Mouse (Mus musculus) neural tube, embryonic 14.5 days (tissue): ENCODE measurements at regions not wholly inside any gene's neighbourhood (a gene's known extent, or its start where the extent isn't known, plus 50 kb on each side); places are given as distances from the start of the nearest gene placed in this dataset.

Source experiments
- ATAC-seq: fragments of 200-750 bp; cut with Nextera tagmentation; 2 replicates; pipeline ENCODE4 v1.8.0; 2017; ENCODE audit warnings: low read depth, mild to moderate bottlenecking, moderate TSS enrichment, moderate library complexity
- H3K27ac ChIP-seq: fragments of 300-500 bp; sonication (generic); 2 replicates; pipeline ENCODE4 v1.5.1; 2014; ENCODE audit warnings: low read depth, mild to moderate bottlenecking, control low read depth, low read length, moderate library complexity, mixed read lengths
- H3K27me3 ChIP-seq: fragments of 300-500 bp; sonication (generic); 2 replicates; pipeline ENCODE4 v1.6.1; 2014; ENCODE audit warnings: low read length; ENCODE audit not compliant: control insufficient read depth, insufficient read depth
- H3K36me3 ChIP-seq: fragments of 300-500 bp; sonication (generic); 2 replicates; pipeline ENCODE4 v1.6.1; 2014; ENCODE audit warnings: low read length, mixed read lengths; ENCODE audit not compliant: control insufficient read depth, insufficient read depth
- H3K4me1 ChIP-seq: fragments of 300-500 bp; sonication (generic); 2 replicates; pipeline ENCODE4 v1.6.1; 2014; ENCODE audit warnings: low read length; ENCODE audit not compliant: control insufficient read depth, insufficient read depth
- H3K4me2 ChIP-seq: fragments of 300-500 bp; sonication (generic); 2 replicates; pipeline ENCODE4 v1.6.1; 2014; ENCODE audit warnings: mild to moderate bottlenecking, low read depth, low read length, control low read depth
- H3K4me3 ChIP-seq: fragments of 300-500 bp; sonication (generic); 2 replicates; pipeline ENCODE4 v1.5.1; 2014; ENCODE audit warnings: low read depth, low read length, control low read depth, mixed read lengths
- H3K9ac ChIP-seq: fragments of 300-500 bp; sonication (generic); replicated peaks from 2 replicates; pipeline ENCODE4 v1.6.1; 2014; ENCODE audit warnings: low read depth, mild to moderate bottlenecking, control low read depth, low read length, mixed read lengths
- H3K9me3 ChIP-seq: fragments of 300-500 bp; sonication (generic); 2 replicates; pipeline ENCODE4 v1.6.1; 2016; ENCODE audit warnings: low read length; ENCODE audit not compliant: control insufficient read depth
- WGBS: fragments of 180-500 bp; shearing (Covaris S2); extraction: QIAGEN DNeasy Blood & Tissue Kit; methylation state at CpG from one replicate; pipeline ENCODE4 v1.1.7; 2014; 5-methylcytosine and 5-hydroxymethylcytosine counted together

DNA sequence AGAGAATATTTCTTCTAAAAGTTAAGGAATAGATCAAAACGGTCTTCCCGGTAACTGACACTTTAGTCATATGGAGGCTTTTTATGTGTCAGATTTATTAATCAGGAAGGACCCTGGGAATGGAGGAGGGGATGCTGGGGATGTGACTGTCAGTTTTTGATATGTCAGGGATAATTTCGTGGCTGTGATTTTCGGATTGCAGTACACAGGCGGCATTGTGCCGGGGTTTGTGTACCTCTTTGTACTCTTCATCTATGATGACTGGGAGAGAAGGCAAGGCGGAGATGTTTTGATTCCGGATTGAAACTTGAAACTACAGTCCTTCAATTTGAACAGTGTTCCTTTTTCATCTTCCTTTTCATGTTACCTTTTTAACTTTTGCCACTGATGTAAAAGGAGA lies 344.2 kb downstream of the Mdfic start:
- Histone ChIP-seq H3K9ac (no peak overlapping the region), H3K9me3 (no peaks in the 10 kb centered on the region), H3K27ac (no peak overlapping the region), H3K27me3 (no peaks in the 10 kb centered on the region), H3K36me3 (no peaks in the 10 kb centered on the region), H3K4me3 (no peak overlapping the region), H3K4me1 (no peaks in the 10 kb centered on the region), H3K4me2 (no peak overlapping the region)
- 65% methylated on average over 8 of the region's 8 CpGs for WGBS
- ATAC-seq: no peak

- Histone ChIP-seq H3K27ac (no peak overlapping the region), H3K9ac (no peak overlapping the region), H3K4me2 (no peak overlapping the region), H3K9me3 (no peaks in the 10 kb centered on the region), H3K27me3 (no peaks in the 10 kb centered on the region), H3K4me3 (no peak overlapping the region), H3K4me1 (no peaks in the 10 kb centered on the region), H3K36me3 (no peaks in the 10 kb centered on the region)
- 78% methylated on average over 5 of the region's 5 CpGs for WGBS
- ATAC-seq: no peak
Observed at GRCm38 (mm10) chr6:16065121-16065520, 344.7 kb downstream of the Mdfic start.

GRCm38 (mm10) chr6:16076266-16076665 lies 355.8 kb downstream of the Mdfic start:
- Histone ChIP-seq H3K4me1 (no peaks in the 10 kb centered on the region), H3K4me2 (no peak overlapping the region), H3K4me3 (no peak overlapping the region), H3K36me3 (no peaks in the 10 kb centered on the region), H3K9ac (no peak overlapping the region), H3K9me3 (no peaks in the 10 kb centered on the region), H3K27me3 (no peaks in the 10 kb centered on the region), H3K27ac (no peak overlapping the region)
- 85% methylated on average over 2 of the region's 2 CpGs for whole genome bisulfite sequencing
- no peak for ATAC-seq

DNA sequence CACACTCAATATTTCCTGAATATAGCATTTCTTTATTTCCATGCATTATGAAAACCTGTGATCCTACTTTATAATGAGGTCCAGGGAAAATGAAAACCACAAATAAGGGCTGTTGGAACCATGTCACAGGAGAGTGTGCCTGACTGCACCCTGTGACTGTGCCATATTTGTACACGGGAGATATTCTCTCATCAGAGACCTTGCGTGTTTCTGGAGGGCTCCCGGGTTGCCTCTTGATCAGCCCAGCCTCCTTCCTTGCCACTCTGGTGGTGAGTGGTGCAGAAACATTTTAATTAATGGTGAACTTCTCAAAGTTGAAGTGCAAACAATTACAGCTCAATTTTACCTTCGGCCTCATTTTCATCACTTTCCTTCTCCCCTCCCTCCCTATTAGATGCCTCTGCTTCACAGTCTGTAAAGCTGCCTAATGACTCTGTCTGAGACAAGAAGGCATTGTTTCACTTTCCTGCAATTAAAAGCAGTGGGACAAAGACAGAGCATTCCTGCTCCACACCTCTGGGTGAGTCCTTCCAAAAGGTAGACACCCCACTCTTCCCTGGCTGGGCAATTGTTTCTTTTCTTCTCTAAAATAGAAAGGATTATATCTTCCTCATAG lies 356.8 kb downstream of the Mdfic start:
- H3K9ac ChIP-seq: no peak overlapping the region
- peak; percentile 50; the same call in 1 of the 2 replicates for ATAC-seq
- WGBS: 51% methylated on average over 4 of the region's 4 CpGs
- H3K27me3 ChIP-seq: no peaks in the 10 kb centered on the region
- H3K36me3 ChIP-seq: no peaks in the 10 kb centered on the region
- no peak overlapping the region for H3K4me2 ChIP-seq
- H3K4me3 ChIP-seq: no peak overlapping the region
- no peaks in the 10 kb centered on the region for H3K9me3 ChIP-seq
- H3K4me1 ChIP-seq: no peaks in the 10 kb centered on the region
- no peak overlapping the region for H3K27ac ChIP-seq

- H3K9ac ChIP-seq: no peak overlapping the region
- no peaks in the 10 kb centered on the region for H3K36me3 ChIP-seq
- 0 out of 2 replicates have a peak, but pooled peaks have one; percentile 28 for ATAC-seq
- no peaks in the 10 kb centered on the region for H3K9me3 ChIP-seq
- no peak overlapping the region for H3K4me2 ChIP-seq
- no peaks in the 10 kb centered on the region for H3K27me3 ChIP-seq
- no peaks in the 10 kb centered on the region for H3K4me1 ChIP-seq
- no peak overlapping the region for H3K4me3 ChIP-seq
- H3K27ac ChIP-seq: no peak overlapping the region
Observed at GRCm38 (mm10) chr6:16077917-16078316, 357.5 kb downstream of the Mdfic start.

DNA sequence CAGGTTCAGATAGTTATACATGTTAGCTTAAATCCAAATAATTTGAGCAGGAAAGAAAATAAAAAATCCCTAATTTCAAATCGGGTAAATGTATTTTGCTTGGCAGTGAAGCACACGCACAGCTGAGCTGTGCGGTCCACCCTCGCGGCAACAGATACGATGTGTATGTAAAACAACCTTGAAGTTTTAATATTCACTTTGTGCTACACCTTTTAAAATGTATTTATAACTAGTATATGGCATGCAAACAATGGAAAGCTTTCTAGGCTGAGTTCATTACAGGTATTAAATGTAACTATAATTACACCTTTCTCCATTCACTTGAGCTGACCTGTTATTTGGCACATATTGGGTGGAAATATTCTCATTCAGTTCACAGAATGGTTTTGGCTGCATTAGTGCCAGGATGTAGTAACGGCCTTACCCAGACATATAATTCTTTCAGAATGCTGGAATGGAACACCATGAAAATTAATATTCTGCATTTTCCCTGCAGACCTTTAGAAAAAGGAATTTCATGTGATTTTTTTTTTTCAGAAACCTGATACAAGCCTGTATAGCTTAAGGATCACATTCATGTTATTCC lies 366.6 kb downstream of the Mdfic start:
- Histone ChIP-seq H3K4me1 (no peaks in the 10 kb centered on the region), H3K27ac (no peak overlapping the region), H3K9ac (no peak overlapping the region), H3K4me3 (no peak overlapping the region), H3K4me2 (no peak overlapping the region), H3K9me3 (no peaks in the 10 kb centered on the region), H3K36me3 (no peaks in the 10 kb centered on the region), H3K27me3 (no peaks in the 10 kb centered on the region)
- ATAC-seq: no peak
- 88% methylated on average over 7 of the region's 7 CpGs for WGBS

DNA sequence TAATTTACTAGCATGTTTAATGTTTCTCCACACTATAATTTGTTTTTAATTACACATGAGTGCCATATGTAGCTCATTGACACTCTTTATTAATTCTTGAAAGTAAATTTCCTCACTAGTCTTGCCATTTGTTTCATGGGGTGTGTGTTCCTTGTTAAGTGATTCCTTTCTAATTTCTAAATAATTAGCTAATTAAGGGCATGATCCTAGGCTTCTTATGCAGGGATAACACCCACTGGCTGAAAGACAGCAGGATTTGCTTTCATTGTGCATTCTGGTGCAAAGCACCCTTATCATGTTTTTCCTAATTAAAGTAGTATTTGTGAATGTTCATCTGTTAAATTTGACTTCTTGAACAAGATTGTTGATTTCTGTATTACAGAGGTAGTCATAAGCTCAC lies 378.3 kb downstream of the Mdfic start:
- Histone ChIP-seq H3K36me3 (no peaks in the 10 kb centered on the region), H3K27me3 (no peaks in the 10 kb centered on the region), H3K4me2 (no peak overlapping the region), H3K9me3 (no peaks in the 10 kb centered on the region), H3K9ac (no peak overlapping the region), H3K27ac (no peak overlapping the region), H3K4me1 (no peaks in the 10 kb centered on the region), H3K4me3 (no peak overlapping the region)
- ATAC-seq: no peak

- H3K9ac ChIP-seq: no peak overlapping the region
- no peaks in the 10 kb centered on the region for H3K27me3 ChIP-seq
- H3K4me2 ChIP-seq: no peak overlapping the region
- WGBS: 74% methylated on average over 3 of the region's 3 CpGs
- H3K4me1 ChIP-seq: no peaks in the 10 kb centered on the region
- no peak overlapping the region for H3K27ac ChIP-seq
- no peak overlapping the region for H3K4me3 ChIP-seq
- no peaks in the 10 kb centered on the region for H3K36me3 ChIP-seq
- no peaks in the 10 kb centered on the region for H3K9me3 ChIP-seq
- ATAC-seq: no peak
Observed at GRCm38 (mm10) chr6:16141009-16141408, 420.5 kb downstream of the Mdfic start.

- WGBS: 63% methylated on average over 6 of the region's 6 CpGs
- Histone ChIP-seq H3K27ac (no peak overlapping the region), H3K27me3 (no peaks in the 10 kb centered on the region), H3K36me3 (no peaks in the 10 kb centered on the region), H3K9ac (no peak overlapping the region), H3K9me3 (no peaks in the 10 kb centered on the region), H3K4me2 (no peak overlapping the region), H3K4me1 (no peaks in the 10 kb centered on the region), H3K4me3 (no peak overlapping the region)
- ATAC-seq: no peak
Observed at GRCm38 (mm10) chr6:16144538-16144937, 424.1 kb downstream of the Mdfic start.
